Mouse (Mus musculus) thymus, adult 2 months (tissue): ENCODE data around the gene Daam2.

Experiments used
- CTCF ChIP-seq: fragments of 200-500 bp; IDR thresholded peaks from 2 replicates; pipeline ENCODE4 v1.5.1; 2012; ENCODE audit warnings: mild to moderate bottlenecking, control low read depth, low read length, moderate library complexity, borderline replicate concordance; ENCODE audit not compliant: control insufficient read depth, poor library complexity, insufficient read depth; ENCODE audit errors: extremely low read depth
- POLR2A ChIP-seq: fragments of 200-500 bp; IDR thresholded peaks from 2 replicates; pipeline ENCODE4 v1.6.1; 2012; ENCODE audit warnings: mild to moderate bottlenecking, low read length, control low read depth, moderate library complexity; ENCODE audit not compliant: control insufficient read depth, poor library complexity, insufficient read depth; ENCODE audit errors: extremely low read depth

DNA sequence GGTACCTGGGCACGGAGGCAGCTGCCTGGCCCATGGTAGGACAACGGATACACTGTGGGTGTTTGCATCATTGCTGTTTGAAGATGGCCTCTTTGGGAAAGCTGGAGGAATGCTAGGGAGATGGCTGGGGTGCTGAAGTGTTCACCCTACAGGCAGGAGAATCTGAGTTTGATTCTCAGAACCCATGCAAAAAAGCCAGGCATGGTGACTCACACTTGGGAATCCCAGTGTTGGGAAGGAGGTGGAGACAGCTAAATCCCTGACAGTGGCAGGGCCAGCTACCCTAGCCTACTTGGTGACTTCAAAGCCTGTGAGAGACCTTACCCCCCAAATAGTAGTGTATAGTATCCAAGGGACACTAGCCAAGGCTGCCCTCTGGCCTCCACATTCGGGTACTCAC is 49.0 kb downstream of the Daam2 start:
- no peak for TF ChIP-seq CTCF
- TF ChIP-seq POLR2A, result no peak
